Mouse (Mus musculus) embryo, embryonic 10.5 days (tissue): ENCODE results near the gene Asap3.

Source experiments
- DNase-seq: peaks from one replicate; pipeline ENCODE4 v3.0.0-alpha.2; 2015; ENCODE audit warnings: low spot score

Asap3 gene

GRCm38 (mm10) chr4:136181367-136181766 lies 24.8 kb upstream of the Asap3 start:
- DNase-seq = no peak

DNA sequence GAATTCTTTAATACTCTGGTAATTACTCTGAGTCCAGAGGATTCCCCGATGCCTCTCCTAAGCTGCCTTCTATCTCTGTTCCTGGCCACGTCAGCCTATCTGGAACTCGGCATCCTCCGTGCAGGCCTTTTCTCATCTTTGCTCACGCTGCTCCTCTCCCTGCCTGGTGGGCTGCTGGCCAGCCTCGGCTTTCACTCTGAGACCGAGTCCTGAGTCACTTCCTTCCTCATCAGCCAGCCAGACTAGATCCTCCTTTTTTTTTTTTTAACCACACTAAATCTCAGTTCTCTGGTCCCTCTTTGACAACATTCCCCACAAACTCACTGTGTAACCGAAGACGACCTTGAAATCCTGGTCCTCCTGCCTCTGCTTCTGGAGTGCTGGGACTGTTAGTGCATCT lies 20.8 kb upstream of the Asap3 start:
- no peak for DNase-seq

GRCm38 (mm10) chr4:136186315-136186714 lies 19.9 kb upstream of the Asap3 start:
- DNase-seq = no peak

DNA sequence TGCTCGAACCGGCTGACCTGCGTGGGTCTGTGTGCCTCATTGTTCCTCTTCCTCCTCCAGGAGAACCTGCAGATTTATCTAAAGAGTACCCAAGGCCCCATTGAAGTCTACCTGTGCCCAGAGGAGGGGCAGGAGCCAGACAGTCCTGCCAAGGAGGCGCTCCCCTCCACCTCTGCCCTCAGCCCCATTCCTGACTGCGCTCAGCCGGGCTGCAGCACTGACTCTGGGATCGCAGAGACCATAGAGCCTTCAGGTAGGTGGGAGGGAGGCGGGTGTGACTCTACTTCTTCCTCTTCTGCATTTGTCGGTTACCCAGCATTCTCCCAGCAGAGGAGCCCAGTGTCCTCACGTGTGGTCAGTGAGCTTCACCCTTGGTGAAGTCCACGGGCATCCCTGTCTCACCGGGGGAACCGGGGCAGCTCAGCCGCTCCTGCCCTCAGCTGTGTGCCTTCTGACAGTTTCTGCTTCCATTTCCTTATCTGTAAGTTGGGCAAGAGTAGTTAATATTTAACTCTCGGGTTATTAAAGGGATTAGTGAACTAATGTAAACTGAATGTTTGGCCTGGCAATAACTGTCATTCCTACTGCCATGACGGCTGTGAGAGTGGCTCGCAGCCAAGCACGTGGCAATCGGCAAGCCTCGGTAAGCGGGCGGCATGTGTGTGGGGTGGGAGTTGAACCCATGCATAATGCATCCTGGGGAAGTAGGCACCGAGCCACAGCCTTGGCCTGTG lies 19.3 kb upstream of the Asap3 start:
- no peak for DNase-seq

GRCm38 (mm10) chr4:136188973-136189737 lies 17.0 kb upstream of the Asap3 start:
- DNase-seq = no peak

GRCm38 (mm10) chr4:136189912-136190311 lies 16.3 kb upstream of the Asap3 start:
- DNase-seq = no peak

- DNase-seq = no peak
Measured at GRCm38 (mm10) chr4:136193571-136193970, 12.6 kb upstream of the Asap3 start.

DNA sequence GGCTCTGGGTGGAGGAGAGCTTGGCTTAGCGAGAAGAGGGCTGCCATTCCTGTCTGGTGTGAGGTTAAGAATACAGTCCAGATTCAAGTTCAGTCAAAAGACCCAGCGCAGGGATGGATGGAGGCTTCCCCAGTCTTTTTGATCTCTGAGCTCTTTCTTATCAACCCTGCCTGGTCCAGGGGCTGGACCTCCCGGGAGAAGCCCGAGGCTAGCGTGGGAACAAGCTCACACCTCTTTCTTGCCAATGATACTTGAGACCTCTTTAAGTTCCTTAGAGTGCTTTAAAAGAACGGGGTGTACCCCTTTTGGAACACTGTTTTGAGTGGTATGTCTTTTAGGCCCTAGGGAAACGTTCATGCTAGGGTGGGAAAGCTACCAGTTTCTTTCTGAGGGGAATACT lies 11.1 kb upstream of the Asap3 start:
- DNase-seq = no peak

DNA sequence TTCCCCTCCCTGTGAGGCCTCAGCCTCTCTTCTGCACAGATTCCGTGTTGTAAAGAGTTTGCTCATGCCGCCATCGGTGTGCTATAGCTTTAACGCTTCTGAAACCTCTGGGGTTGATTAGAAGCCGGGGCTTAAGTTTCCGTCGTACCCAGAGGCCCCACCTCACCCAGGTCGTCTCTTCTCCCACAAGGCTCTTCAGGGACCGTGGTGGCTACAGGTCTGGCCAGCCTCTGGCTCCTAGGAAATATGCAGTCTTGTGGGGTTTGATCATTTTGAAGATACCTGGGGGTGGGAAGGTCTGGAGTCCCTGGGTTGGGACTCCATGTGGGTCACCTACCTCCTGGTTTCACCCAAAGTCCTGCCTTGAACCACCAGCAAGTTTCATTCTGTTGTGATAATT lies 10.5 kb upstream of the Asap3 start:
- no peak for DNase-seq

DNA sequence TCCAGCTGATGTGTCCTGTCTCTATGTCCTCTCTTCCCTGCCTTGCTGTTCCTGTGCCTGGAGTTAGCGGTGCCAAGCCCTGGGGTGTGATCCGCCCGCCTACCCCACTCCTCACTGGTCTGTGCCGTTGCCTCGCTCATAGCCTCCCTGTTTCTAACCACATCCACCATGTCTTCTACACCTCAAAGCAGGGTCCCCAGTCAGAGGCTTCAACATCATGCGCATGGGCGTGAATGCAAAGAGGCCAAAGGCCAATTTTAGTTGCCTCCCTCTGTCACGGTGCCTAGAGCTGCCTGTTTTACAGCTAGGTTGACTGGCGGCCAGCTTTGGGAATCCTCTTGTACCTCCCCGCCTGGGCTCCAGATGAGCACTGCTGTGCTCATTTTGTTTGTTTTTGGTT lies 10.0 kb upstream of the Asap3 start:
- DNase-seq = no peak

- no peak for DNase-seq
Measured at GRCm38 (mm10) chr4:136198846-136199245, 7.3 kb upstream of the Asap3 start.

DNA sequence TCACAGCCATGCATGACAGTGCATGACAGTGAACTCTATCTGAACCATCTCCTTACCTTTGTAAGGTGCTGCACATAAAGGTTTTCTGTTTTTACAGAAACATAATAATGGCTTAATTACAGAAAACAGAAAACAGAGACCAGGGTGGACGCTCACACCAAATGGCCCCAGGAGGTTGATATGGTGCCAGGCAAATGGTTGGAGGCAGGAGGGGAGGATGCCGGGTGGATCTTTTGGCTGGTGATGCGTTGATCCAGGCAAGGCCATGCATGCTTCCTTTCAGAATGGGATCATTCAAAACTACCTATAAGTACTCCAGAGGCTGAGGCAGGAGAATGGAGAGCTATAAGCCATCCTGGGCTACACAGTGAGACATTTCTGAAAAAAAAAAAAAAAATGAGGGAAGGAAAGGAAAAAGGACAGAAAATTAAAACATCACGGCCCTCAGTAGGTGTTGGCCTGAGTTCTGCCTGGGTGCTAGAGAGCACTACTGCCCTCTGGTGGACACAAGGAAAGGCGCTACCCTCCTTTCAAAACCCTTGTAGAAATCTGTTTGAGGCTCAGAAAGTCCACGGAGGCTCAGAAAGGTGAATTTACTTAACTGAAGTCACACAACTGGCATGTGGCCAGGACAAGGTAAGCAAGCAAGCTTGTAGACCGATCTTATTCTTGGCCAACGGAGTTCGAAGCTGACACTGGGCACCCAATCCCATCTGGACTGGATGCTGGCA lies 6.4 kb upstream of the Asap3 start:
- DNase-seq = peak; percentile 82

DNA sequence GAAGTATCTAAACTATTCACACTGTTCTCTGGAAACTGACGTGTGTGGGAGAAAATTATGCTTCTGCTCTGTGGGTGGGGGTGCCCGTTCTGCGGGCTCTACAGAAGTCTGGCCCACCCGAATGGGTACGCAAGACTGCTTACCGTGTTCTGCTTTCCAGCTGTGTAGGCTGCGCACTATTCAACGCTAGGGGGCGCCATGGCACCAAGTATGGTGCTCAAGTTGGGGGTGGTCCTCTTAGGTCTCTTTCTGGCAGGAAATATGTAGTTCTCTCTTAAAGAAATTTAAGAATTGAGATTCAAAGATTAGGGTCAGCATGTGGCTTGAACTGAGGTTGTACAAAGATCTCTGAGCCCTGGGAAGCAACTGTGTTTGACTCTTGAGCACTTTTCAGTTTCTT lies 3.7 kb upstream of the Asap3 start:
- peak; percentile 94 for DNase-seq

- no peak for DNase-seq
Measured at GRCm38 (mm10) chr4:136204775-136205174, 1.4 kb upstream of the Asap3 start.

DNA sequence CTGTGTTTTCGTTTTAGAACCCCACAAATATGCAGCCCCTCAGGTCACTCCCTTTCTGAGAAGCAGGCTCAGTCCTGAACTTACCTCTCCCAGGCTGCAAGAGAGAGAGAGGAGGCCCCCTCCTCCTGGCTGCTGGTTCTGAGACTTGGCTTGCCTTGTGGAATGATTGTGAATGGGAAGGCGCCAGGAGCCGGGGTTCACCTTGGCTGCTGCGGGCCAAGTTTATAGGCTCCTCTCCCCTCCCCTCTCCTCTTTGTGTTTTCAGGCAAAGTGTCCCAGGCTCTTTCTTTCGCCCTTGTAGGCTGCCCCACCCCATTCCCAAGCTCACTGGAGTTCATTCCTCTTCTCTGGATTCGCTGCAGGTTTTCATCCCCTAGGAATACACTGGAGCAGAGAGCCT lies 778 bp downstream of the Asap3 start:
- no peak for DNase-seq

GRCm38 (mm10) chr4:136210931-136211330 lies 4.8 kb downstream of the Asap3 start:
- DNase-seq = no peak

- no peak for DNase-seq
Measured at GRCm38 (mm10) chr4:136213629-136214028, 7.5 kb downstream of the Asap3 start.

DNA sequence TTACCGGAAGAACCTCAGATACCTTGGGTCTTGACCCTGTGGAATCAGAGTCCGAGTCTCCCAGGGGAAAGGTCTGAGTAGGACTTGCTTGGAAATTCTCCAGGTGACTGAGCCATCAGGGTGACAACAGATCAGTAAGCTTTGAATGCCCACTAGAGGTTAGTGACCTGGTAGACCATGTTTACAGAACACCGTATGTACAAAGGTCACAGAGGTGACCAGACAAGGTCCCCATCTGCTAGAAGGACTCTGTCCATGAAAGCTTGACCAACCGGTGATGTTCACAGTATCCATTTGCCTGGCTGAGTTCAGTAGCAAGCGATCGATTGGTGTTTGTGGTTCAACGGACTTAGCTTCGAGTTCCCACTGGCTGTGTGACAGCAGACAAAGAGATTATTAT lies 8.7 kb downstream of the Asap3 start:
- no peak for DNase-seq

DNA sequence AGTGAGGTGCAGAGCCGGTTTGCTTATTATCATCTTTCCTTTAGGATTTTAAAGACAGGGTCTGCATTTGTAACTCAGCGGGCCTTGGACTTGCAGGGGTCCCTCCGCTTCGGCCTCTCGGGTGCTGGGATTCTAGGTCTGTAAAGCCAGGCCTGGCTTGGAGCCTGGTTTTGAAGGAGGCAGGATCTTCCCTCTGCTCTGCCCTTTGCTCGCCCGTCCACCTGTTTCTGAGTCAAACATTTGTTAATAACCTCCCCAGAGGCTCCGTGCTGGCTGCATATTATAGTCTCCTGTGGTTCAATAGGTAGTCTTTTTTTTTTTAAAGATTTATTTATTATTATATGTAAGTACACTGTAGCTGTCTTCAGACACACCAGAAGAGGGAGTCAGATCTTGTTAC lies 9.4 kb downstream of the Asap3 start:
- DNase-seq = no peak

DNA sequence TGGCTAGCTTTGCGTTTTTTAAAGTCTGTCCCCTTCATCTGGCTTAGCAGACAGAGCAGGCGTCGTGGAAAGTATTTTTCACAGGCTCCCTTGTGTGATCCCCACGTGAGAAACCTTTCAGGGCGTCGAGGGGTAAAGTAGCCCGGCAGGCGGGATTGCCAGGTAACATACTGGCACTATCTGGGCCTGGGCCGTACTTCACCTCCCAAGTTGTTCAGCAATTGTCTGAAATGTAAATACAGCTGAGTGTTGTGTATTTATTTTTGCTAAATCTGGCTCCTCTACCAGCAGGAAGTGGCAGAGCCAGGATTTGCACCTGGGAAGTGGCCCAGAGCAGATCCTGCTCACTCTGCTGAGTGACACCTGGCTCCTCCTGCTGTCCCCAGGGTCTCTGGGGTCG lies 10.9 kb downstream of the Asap3 start:
- no peak for DNase-seq

DNA sequence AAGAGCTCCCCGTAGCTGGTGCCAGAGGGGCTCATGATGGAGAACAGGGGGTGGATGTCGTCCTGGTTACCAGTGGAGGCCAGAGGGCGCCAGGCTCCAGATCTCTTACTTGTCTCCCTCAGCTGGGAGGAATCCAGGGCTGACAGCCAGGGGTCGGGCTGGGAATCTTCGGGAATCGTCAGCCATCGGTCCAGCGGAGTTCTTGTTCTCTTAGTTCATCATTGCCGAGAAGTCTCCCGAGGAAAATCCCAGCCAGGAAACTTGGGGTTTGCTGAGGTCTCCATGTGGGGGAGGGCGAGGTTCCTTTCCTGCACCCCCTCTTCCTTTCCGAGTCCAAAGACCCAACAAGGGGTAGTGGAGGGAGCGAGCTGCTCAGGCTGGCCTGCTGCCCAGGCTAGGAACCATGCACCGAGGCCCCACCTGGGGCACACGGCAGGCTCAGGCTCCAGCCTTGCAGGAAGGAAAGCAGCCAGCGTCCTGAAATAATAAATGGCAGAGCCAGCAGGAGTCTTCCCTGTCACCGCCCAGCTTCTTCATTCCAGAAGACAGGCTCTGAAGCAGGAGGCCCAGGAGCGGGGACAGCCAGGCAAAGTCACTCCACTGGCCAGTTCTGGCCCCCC lies 12.5 kb downstream of the Asap3 start:
- DNase-seq = peak; percentile 70

DNA sequence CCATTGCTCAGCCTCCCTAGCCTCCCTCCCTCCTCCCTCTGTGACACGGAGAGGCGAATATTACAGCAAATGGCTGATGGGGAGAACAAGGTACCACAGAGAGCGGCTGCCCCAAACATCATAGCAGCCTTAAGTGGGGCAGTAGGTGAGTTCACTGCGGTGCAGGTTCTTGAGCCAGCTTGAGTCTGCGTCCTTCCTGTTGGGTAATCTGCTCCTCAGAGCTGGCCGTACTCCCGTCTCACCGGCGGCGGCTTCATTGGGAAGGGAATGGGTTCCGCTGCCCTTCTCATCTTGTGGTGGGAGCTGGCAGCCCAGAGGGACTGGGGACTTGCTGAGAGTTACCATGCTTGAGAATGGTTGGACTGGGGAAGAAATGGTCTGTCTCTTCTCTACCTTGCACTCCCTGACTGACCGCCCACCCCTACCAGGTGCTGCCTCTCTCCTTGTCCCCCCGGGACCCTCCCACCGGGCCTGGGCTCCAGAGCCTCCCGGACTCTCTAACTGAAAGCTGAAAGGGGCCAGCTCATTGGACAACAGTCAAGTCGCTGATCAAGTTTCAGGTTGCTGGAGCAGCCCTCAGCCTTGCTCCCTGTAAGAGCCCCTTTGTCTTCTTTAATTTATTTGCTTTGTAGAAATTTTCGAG lies 14.1 kb downstream of the Asap3 start:
- peak; percentile 70 for DNase-seq
